Comparison of ENCODE assay signal across 27 mouse cellular contexts in the genomic region with DNA sequence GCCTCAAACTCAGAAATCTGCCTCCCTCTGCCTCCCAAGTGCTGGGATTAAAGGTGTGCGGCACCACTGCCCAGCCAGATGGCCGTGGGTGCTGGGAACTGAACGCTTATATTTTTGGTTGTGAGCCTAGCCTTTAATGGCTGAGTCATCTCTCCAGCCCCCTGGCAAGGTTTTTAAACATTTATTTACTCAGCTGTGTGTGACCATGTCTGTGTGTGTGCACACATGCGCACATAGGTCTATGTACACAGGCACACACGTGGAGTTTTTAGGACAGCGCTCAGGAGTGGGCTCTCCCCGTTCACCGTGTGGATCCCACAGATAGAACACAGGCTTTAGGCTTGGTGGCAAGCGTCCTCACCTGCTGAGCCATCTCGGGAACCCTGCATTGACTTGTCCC. TPM values are rescaled to one million over a fixed set of nuclear protein-coding genes. Genes with fewer than 3 reads are reported as not detected.
DNase-seq lines count a peak whose midpoint lies in the region; ATAC-seq and TF ChIP-seq lines count a peak whose summit lies in the region.
"Had no signal": no experiment of that assay in that cellular context is flagged by ENCODE, and none has a peak within 500 bp of the region (broad histone marks: within the 10 kb centered on the region; RNA-seq: fewer than 3 reads in every experiment).

No protein-coding gene starts in this region.

- peak; percentile 31 for DNase-seq in liver, postnatal 0 days
- DNase-seq in liver = no peak
- peak; percentile 31 for DNase-seq in brain, adult 2 months (ENCODE audit: low read depth, low spot score)
- DNase-seq in thymus, postnatal 0 days (ENCODE audit: low spot score) = no peak
- no peak for DNase-seq in layer of hippocampus, adult 9-10 months (ENCODE audit: low spot score)
- DNase-seq: adrenal gland, adult 2 months; adrenal gland, postnatal 36 days; cerebellum, adult 2 months; cerebellum, postnatal 14 days; heart, postnatal 14 days; kidney, adult 18-20 months; kidney, postnatal 36 days; left cerebral cortex, postnatal 4 days; lung, adult 18-20 months; thymus, adult 18-20 months; thymus, postnatal 36 days had no signal

- no peak overlapping the region for H3K27ac ChIP-seq in liver, postnatal 0 days (ENCODE audit: low read depth)
- H3K27ac ChIP-seq: heart, adult 2 months; kidney, embryonic 15.5 days; layer of hippocampus, adult 2 months; neural tube, embryonic 12.5 days had no signal

- WGBS in liver, postnatal 0 days (ENCODE audit: insufficient replicate concordance) = 75% methylated on average over 10 of the region's 10 CpGs

- H3K4me1 ChIP-seq in liver, postnatal 0 days (ENCODE audit: insufficient read depth) = peaks cover 23% of the 10 kb centered on the region

- no peaks in the 10 kb centered on the region for H3K36me3 ChIP-seq in liver, postnatal 0 days (replicated peaks; ENCODE audit: insufficient read depth, low read length)
- no peaks in the 10 kb centered on the region for H3K36me3 ChIP-seq in C2C12 (ENCODE audit: control insufficient read depth, insufficient read depth)
- H3K36me3 ChIP-seq: kidney, embryonic 15.5 days; neural tube, embryonic 12.5 days had no signal

- H3K79me3 ChIP-seq in C2C12 (ENCODE audit: low read depth) = no peaks in the 10 kb centered on the region

- H3K4me3 ChIP-seq in liver, postnatal 0 days (ENCODE audit: low read depth, low read length) = no peak overlapping the region
- H3K4me3 ChIP-seq in C2C12 (ENCODE audit: insufficient read depth, poor library complexity, severe bottlenecking) = no peak overlapping the region
- H3K4me3 ChIP-seq: erythroblast, embryonic 14.5 days; heart, adult 2 months; kidney, embryonic 15.5 days; layer of hippocampus, adult 2 months; neural tube, embryonic 12.5 days had no signal

- ATAC-seq in liver, postnatal 0 days = peak; percentile 70
- ATAC-seq in activated CD4-positive, CD25-positive, alpha-beta regulatory T cell, adult 4 months = no peak
- ATAC-seq: forebrain, embryonic 16.5 days; hindbrain, embryonic 16.5 days; midbrain, embryonic 16.5 days had no signal

- H3K27me3 ChIP-seq in liver, postnatal 0 days (ENCODE audit: insufficient read depth, low read length) = no peaks in the 10 kb centered on the region
- H3K27me3 ChIP-seq in C2C12 (ENCODE audit: control insufficient read depth, insufficient read depth, insufficient read length) = no peaks in the 10 kb centered on the region
- H3K27me3 ChIP-seq: kidney, embryonic 15.5 days; neural tube, embryonic 12.5 days had no signal

- TF ChIP-seq EP300 in liver, postnatal 0 days (IDR thresholded peaks at IDR 0.05; ENCODE audit: low read depth) = no peak

- H3K9ac ChIP-seq in liver, postnatal 0 days (replicated peaks) = no peak overlapping the region
- H3K9ac ChIP-seq: kidney, embryonic 15.5 days; neural tube, embryonic 12.5 days had no signal

- no peak overlapping the region for H3K4me2 ChIP-seq in liver, postnatal 0 days (ENCODE audit: low read depth, low read length)
- H3K4me2 ChIP-seq: kidney, embryonic 15.5 days; midbrain, embryonic 11.5 days; neural tube, embryonic 12.5 days had no signal

- no peaks in the 10 kb centered on the region for H3K79me2 ChIP-seq in C2C12 (ENCODE audit: control insufficient read depth, insufficient read depth)

- H3K9me3 ChIP-seq in liver, postnatal 0 days (ENCODE audit: low read length) = no peaks in the 10 kb centered on the region
- H3K9me3 ChIP-seq: kidney, embryonic 15.5 days; neural tube, embryonic 12.5 days had no signal

- TF ChIP-seq CTCF in liver, postnatal 0 days (IDR thresholded peaks at IDR 0.05; ENCODE audit: low read depth) = no peak
- TF ChIP-seq CTCF in C2C12 (IDR thresholded peaks at IDR 0.05; ENCODE audit: control insufficient read depth, insufficient read depth, insufficient read length) = no peak

- no peak overlapping the region for H3ac ChIP-seq in C2C12 (ENCODE audit: control insufficient read depth, insufficient read length, low read depth)

TF ChIP-seq in C2C12, 6 proteins besides CTCF, POLR2A, EP300 and RAD21:
- TF ChIP-seq CEBPB (IDR thresholded peaks at IDR 0.05; ENCODE audit: low read depth) (no peak), USF1 (IDR thresholded peaks at IDR 0.05; ENCODE audit: low read depth) (no peak), MYOD1 (IDR thresholded peaks at IDR 0.05; ENCODE audit: control insufficient read depth, insufficient read length, low read depth) (peak; percentile 83), MAX (IDR thresholded peaks at IDR 0.05) (peak; percentile 89), MYOG (IDR thresholded peaks at IDR 0.05; ENCODE audit: control insufficient read depth, extremely low read depth, insufficient read length) (no peak), FOSL1 (IDR thresholded peaks at IDR 0.05; ENCODE audit: insufficient read depth, low read length, poor library complexity, severe bottlenecking) (no peak)

RNA-seq across cellular contexts. Expression of gene Clic4, which starts 29.6 kb away (rescaled TPM):
- 52.2 and 64.6 TPM in 2 replicates for polyA plus RNA-seq in liver, postnatal 0 days (2015; fragmentation: Nextera tagmentation; extraction: Ambion mirVana)
- 139 TPM for polyA plus RNA-seq in C2C12 (2012; fragmentation: generic; extraction: Trizol)
- polyA plus RNA-seq in activated CD4-positive, CD25-positive, alpha-beta regulatory T cell, adult 4 months (2017; shearing (Covaris generic)) = 1 to 10 TPM; 4.5 to 8.8 TPM
- 71.1 and 72.5 TPM in 2 replicates for polyA plus RNA-seq in thymus, postnatal 0 days (2015; fragmentation: Nextera tagmentation; extraction: Ambion mirVana)

RNA-seq across cellular contexts. Expression of gene Srrm1, which starts 50.9 kb away (rescaled TPM):
- polyA plus RNA-seq in liver, postnatal 0 days (2015; fragmentation: Nextera tagmentation; extraction: Ambion mirVana) = 79.3 and 90.6 TPM in 2 replicates
- polyA plus RNA-seq in C2C12 (2012; fragmentation: generic; extraction: Trizol) = 62.6 TPM
- polyA plus RNA-seq in activated CD4-positive, CD25-positive, alpha-beta regulatory T cell, adult 4 months (2017; shearing (Covaris generic)) = 100 to 1,000 TPM; 205 to 216 TPM
- 213 and 259 TPM in 2 replicates for polyA plus RNA-seq in thymus, postnatal 0 days (2015; fragmentation: Nextera tagmentation; extraction: Ambion mirVana)

Comparison
In these comparisons a context has a peak if more than half of its experiments do, and no peak if none do; other contexts are left out.
1. DNase-seq: peak in liver, postnatal 0 days (single experiment) and brain, adult 2 months (single experiment); none in liver (single experiment), thymus, postnatal 0 days (single experiment) and layer of hippocampus, adult 9-10 months (single experiment).